Mouse (Mus musculus) embryonic facial prominence, embryonic 11.5 days (tissue): Measurements from ENCODE around the gene Cnp. TPM values are rescaled to one million over a fixed set of nuclear protein-coding genes. Genes with fewer than 3 reads are reported as not detected.

Experiments
- ATAC-seq: fragments of 200-750 bp; cut with Nextera tagmentation; replicated peaks from 2 replicates; pipeline ENCODE4 v1.8.0; 2017; ENCODE audit warnings: low read depth; ENCODE audit not compliant: insufficient number of reproducible peaks, low FRiP score, low TSS enrichment
- DNase-seq: peaks from one replicate; pipeline ENCODE4 v3.0.0-alpha.2; 2015; ENCODE audit warnings: low spot score
- H3K27ac ChIP-seq: fragments of 300-500 bp; sonication (generic); replicated peaks from 2 replicates; pipeline ENCODE4 v1.5.1; 2014; ENCODE audit warnings: mild to moderate bottlenecking, low read depth, low read length, control low read depth
- H3K27me3 ChIP-seq: fragments of 300-500 bp; sonication (generic); 2 replicates; pipeline ENCODE4 v1.6.1; 2014; ENCODE audit warnings: mild to moderate bottlenecking, low read length, moderate library complexity, mixed read lengths; ENCODE audit not compliant: control insufficient read depth, insufficient read depth
- H3K36me3 ChIP-seq: fragments of 300-500 bp; sonication (generic); replicated peaks from 2 replicates; pipeline ENCODE4 v1.6.1; 2014; ENCODE audit warnings: low read depth, mild to moderate bottlenecking, low read length, moderate library complexity, mixed read lengths; ENCODE audit not compliant: control insufficient read depth, insufficient read depth
- H3K4me1 ChIP-seq: fragments of 300-500 bp; sonication (generic); 2 replicates; pipeline ENCODE4 v1.6.1; 2014; ENCODE audit warnings: low read length, mixed read lengths; ENCODE audit not compliant: control insufficient read depth, insufficient read depth
- H3K4me2 ChIP-seq: fragments of 300-500 bp; sonication (generic); 2 replicates; pipeline ENCODE4 v1.6.1; 2014; ENCODE audit warnings: low read depth, mild to moderate bottlenecking, control low read depth, low read length, moderate library complexity
- H3K4me3 ChIP-seq: fragments of 300-500 bp; sonication (generic); 2 replicates; pipeline ENCODE4 v1.5.1; 2014; ENCODE audit warnings: low read depth, low read length, control low read depth
- H3K9ac ChIP-seq: fragments of 300-500 bp; sonication (generic); replicated peaks from 2 replicates; pipeline ENCODE4 v1.6.1; 2014; ENCODE audit warnings: mild to moderate bottlenecking, control low read depth, low read length
- H3K9me3 ChIP-seq: fragments of 300-500 bp; sonication (generic); replicated peaks from 2 replicates; pipeline ENCODE4 v1.6.1; 2016; ENCODE audit warnings: mild to moderate bottlenecking, low read length, inconsistent platforms, mixed read lengths; ENCODE audit not compliant: control insufficient read depth
- WGBS: fragments of 180-500 bp; shearing (Covaris S2); extraction: QIAGEN DNeasy Blood & Tissue Kit; methylation state at CpG from one replicate; pipeline ENCODE4 v1.1.7; 2014; 5-methylcytosine and 5-hydroxymethylcytosine counted together
- polyA plus RNA-seq: library from polyadenylated mRNA; unstranded; fragments of >200 nt; fragmentation: Nextera tagmentation; extraction: Ambion mirVana; gene quantifications from 2 replicates; pipeline ENCODE4 v1.2.1, GENCODE M21; 2014

The Cnp gene
- polyA plus RNA-seq, 1 experiment from 2014 or later, result 20.0 TPM

DNA sequence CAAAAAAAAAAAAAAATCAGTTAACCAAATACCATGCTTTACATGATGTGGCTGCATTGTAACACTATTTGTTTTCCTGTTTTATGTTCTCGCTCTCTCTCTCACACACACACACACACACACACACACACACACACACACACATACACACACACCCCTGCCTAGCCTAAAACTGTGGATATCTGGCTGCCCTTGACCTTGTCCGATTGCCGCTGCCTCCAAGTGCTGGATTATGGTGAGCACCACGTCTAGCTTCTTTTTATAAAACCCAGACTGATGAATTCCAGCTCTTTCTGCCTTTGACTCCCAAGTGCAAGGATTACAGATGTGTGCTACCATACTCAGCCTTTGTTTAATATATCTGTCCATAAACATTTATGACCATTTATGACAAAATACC lies 42.8 kb downstream of the Cnp start:
- H3K9ac ChIP-seq, result no peak overlapping the region
- ATAC-seq, result no peak

GRCm38 (mm10) chr11:100618761-100619484 lies 44.2 kb downstream of the Cnp start, which contains the start of gene Nkiras2:
Gene Nkiras2, plus strand, starts transcription at chr11:100619244.
- H3K27ac ChIP-seq, result peak within 1 kb of the TSS; percentile 77
- H3K4me2 ChIP-seq, result peak within 1 kb of the TSS; percentile 75
- H3K4me3 ChIP-seq, result peak within 1 kb of the TSS; percentile 72
- peaks cover 2% of the 10 kb centered on the region; the same call in 1 of the 2 replicates for H3K4me1 ChIP-seq
- H3K9ac ChIP-seq, result peak within 1 kb of the TSS; percentile 74
- no peaks in the 10 kb centered on the region for H3K36me3 ChIP-seq
- WGBS, result under 1% methylated on average over 36 of the region's 36 CpGs
- no peaks in the 10 kb centered on the region for H3K9me3 ChIP-seq
- H3K27me3 ChIP-seq, result no peaks in the 10 kb centered on the region
- ATAC-seq (peak; percentile 29), DNase-seq (peak; percentile 79)

More for the DNA sequence above, 42.8 kb downstream of the Cnp start:
- H3K9me3 ChIP-seq, result no peaks in the 10 kb centered on the region
- WGBS, result 91% methylated on average over 4 of the region's 4 CpGs
- H3K4me2 ChIP-seq, result no peak overlapping the region
- DNase-seq, result no peak
- H3K27me3 ChIP-seq, result no peaks in the 10 kb centered on the region
- no peak overlapping the region for H3K4me3 ChIP-seq
- peaks cover 2% of the 10 kb centered on the region; the same call in 1 of the 2 replicates for H3K4me1 ChIP-seq
- H3K36me3 ChIP-seq, result no peaks in the 10 kb centered on the region
- no peak overlapping the region for H3K27ac ChIP-seq

- under 1% methylated on average over 40 of the region's 40 CpGs for WGBS
- peak overlapping the region; percentile 75 for H3K4me2 ChIP-seq
- ATAC-seq, result peak; percentile 95
- H3K4me1 ChIP-seq, result peaks cover 2% of the 10 kb centered on the region; the same call in 1 of the 2 replicates
- H3K27me3 ChIP-seq, result no peaks in the 10 kb centered on the region
- H3K4me3 ChIP-seq, result peak overlapping the region; percentile 72
- no peaks in the 10 kb centered on the region for H3K9me3 ChIP-seq
- H3K36me3 ChIP-seq, result no peaks in the 10 kb centered on the region
- peak overlapping the region; percentile 74 for H3K9ac ChIP-seq
- H3K27ac ChIP-seq, result peak overlapping the region; percentile 77
- DNase-seq, result peak; percentile 99
Observed at GRCm38 (mm10) chr11:100619485-100619975, 44.8 kb downstream of the Cnp start.

DNA sequence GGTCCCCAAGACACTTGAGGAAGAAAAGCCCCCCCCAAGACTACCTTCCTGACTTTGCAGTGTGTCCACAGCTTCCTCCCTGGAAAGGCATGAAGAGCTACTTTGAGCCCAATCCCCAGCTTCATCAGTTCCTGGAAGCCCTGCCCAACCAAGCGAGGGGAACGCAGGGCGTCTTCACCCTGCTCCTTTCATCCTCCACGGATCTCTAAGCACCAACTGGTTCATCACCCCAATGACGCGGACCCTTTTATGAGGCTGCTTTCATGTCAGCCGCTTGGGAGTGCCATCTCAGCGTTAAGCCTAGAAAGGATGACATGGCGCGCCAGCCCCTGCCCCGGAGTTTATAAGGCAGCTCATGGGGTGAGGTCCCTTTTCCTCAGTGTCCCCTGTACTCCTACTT lies 45.3 kb downstream of the Cnp start, which contains the start of gene Dnajc7:
Gene Dnajc7 (minus strand): TSS at position 187 of the 400 bp plus-strand sequence.
- Histone ChIP-seq H3K27ac (peak within 1 kb of the TSS; percentile 77), H3K27me3 (no peaks in the 10 kb centered on the region), H3K36me3 (no peaks in the 10 kb centered on the region), H3K9me3 (no peaks in the 10 kb centered on the region), H3K9ac (peak within 1 kb of the TSS; percentile 74), H3K4me3 (peak within 1 kb of the TSS; percentile 72), H3K4me2 (peak within 1 kb of the TSS; percentile 75), H3K4me1 (peaks cover 2% of the 10 kb centered on the region; the same call in 1 of the 2 replicates)
- ATAC-seq (no peak), DNase-seq (no peak)
- WGBS, result 4% methylated on average over 11 of the region's 11 CpGs

DNA sequence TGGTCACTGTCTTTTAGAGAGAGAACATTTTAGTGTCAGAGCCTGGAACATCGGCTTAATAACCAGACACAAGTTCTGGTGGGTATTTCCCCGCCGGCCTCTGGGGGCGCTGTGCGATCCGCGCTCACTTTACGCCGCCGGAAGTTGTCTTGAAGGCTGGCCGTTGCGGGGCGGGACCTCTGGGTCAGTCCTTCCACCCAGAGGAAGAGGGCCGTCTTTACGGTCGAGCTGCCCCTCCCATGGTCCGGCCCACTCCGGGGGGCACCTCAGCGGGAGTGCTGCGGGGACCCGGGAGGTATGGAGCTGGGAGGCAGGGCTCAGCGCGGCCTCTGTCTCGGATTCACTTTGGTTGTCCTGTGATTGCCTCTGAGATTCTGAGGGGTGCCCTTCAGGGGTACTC lies 48.0 kb downstream of the Cnp start:
- H3K9me3 ChIP-seq, result no peaks in the 10 kb centered on the region
- peak overlapping the region; percentile 60 for H3K4me3 ChIP-seq
- no peak overlapping the region; the same call in 1 of the 2 replicates for H3K27ac ChIP-seq
- peak; percentile 96 for DNase-seq
- peak overlapping the region; percentile 61 for H3K4me2 ChIP-seq
- ATAC-seq, result peak; percentile 46; the same call in 1 of the 2 replicates
- WGBS, result under 1% methylated on average over 24 of the region's 24 CpGs
- H3K27me3 ChIP-seq, result no peaks in the 10 kb centered on the region
- peak overlapping the region; percentile 69 for H3K9ac ChIP-seq
- H3K4me1 ChIP-seq, result peaks cover 2% of the 10 kb centered on the region; the same call in 1 of the 2 replicates
- H3K36me3 ChIP-seq, result peaks cover 7% of the 10 kb centered on the region

DNA sequence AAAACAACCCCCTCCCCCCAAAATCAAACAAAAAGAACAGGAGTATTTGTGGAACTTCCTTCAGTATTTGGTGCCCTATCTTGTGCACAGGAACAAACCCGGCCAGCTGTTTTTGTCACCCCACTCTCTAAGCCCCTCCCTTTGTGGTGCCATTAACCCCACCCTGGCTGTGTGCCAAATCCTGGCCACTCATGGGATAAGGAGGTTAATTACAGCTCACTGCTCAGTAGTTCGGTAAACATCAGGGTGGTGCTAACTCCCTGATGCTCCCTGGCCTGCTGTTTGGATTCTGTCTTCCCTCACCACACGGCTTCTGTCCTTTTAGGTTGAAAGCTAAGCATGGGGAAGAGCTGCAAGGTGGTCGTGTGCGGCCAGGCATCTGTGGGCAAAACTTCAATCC lies 49.2 kb downstream of the Cnp start:
- 64% methylated on average over 5 of the region's 5 CpGs for WGBS
- H3K36me3 ChIP-seq, result peaks cover 7% of the 10 kb centered on the region
- H3K27ac ChIP-seq, result no peak overlapping the region
- ATAC-seq, result no peak
- H3K27me3 ChIP-seq, result no peaks in the 10 kb centered on the region
- no peak overlapping the region for H3K4me3 ChIP-seq
- DNase-seq, result peak; percentile 18
- no peak overlapping the region for H3K9ac ChIP-seq
- H3K9me3 ChIP-seq, result no peaks in the 10 kb centered on the region
- H3K4me2 ChIP-seq, result peak overlapping the region; percentile 61
- peaks cover 2% of the 10 kb centered on the region; the same call in 1 of the 2 replicates for H3K4me1 ChIP-seq

DNA sequence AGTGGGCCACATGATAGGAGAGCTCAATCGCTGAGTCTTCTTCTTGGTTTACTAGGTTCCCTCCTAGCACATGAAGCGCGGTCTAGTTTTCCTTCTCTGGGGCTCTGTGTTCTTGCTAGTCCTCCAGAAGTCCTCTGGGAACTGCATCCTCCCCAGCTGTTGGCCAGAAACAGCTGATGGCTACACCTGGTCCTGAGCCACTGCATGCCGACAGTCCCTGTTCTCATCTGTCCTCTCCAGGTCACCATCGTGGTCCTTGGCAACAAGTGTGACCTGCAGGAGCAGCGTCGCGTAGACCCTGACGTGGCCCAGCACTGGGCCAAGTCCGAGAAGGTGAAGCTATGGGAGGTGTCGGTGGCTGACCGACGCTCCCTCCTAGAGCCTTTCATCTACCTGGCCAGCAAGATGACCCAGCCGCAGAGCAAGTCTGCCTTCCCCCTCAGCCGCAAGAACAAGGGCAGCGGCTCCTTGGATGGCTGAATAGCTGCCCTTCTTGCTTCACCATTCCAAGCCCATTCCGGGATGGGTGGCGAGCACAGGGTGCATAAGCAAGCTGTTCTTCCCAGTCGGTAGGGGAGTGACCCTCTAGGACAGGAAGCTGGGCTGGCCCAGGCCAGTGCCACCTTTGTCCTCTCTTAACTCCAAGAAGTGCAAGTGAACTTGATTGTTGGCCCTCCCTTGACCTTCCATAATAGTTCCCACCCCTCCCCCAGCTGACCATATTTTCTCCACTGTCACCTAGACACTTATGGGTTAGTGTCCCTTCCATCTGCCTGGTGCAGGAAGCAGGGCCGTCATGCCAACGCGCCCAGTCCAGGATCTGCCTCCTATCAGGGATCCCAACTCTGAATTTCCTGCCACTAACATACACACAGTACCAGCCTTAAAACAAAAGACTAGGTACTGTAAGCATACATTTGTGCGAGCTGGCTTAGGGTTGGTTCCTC lies 51.3 kb downstream of the Cnp start:
- H3K36me3 ChIP-seq, result peaks cover 7% of the 10 kb centered on the region
- no peaks in the 10 kb centered on the region for H3K27me3 ChIP-seq
- H3K27ac ChIP-seq, result no peak overlapping the region
- H3K9me3 ChIP-seq, result no peaks in the 10 kb centered on the region
- H3K4me1 ChIP-seq, result no peaks in the 10 kb centered on the region; the same call in 1 of the 2 replicates
- H3K9ac ChIP-seq, result no peak overlapping the region
- no peak for ATAC-seq
- 94% methylated on average over 23 of the region's 23 CpGs for WGBS
- no peak for DNase-seq
- H3K4me2 ChIP-seq, result no peak overlapping the region
- H3K4me3 ChIP-seq, result no peak overlapping the region
